Mouse (Mus musculus): ENCODE results near the gene Edem3. TPM values are rescaled to one million over a fixed set of nuclear protein-coding genes. Genes with fewer than 3 reads are reported as not detected.
"Not testable (repeated sequence)": the region's sequence is repeated elsewhere in the genome, so short reads cannot be mapped to it uniquely, and the experiment has no call there.

The Edem3 gene
- polyA plus RNA-seq, 1 experiment from 2014 or later: 21.7 TPM

DNA sequence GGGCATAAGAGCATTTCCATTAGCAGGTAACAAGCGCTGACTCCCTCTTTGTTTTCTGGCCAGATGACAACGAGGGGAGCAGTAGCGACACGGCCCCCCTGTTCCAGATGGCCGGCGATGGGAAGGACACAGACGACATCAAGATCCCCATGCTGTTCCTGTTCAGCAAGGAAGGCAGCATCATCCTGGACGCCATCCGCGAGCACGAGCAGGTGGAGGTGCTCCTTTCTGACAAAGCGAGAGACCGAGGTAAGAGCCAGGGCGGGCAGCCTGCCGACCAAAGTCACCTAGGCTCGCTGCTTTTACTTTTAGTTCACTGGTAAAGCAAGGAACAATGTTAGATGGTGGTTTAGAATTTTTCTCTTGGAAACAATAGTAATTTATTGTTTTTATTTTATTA, 56.3 kb downstream of the Edem3 start:
- Histone ChIP-seq H3K4me1 (ENCODE audit: control insufficient read depth, insufficient read depth, low read length) (no peaks in the 10 kb centered on the region), H3K9ac (ENCODE audit: low read depth, low read length) (no peak overlapping the region), H3K36me3 (ENCODE audit: control insufficient read depth, insufficient read depth, low read length) (peaks cover 27% of the 10 kb centered on the region; the same call in 1 of the 2 replicates), H3K4me3 (ENCODE audit: low read length) (no peak overlapping the region), H3K27ac (ENCODE audit: low read depth, low read length) (no peak overlapping the region), H3K4me2 (replicated peaks; ENCODE audit: low read depth, low read length) (no peak overlapping the region), H3K9me3 (ENCODE audit: control insufficient read depth, low read length) (no peaks in the 10 kb centered on the region), H3K27me3 (ENCODE audit: control insufficient read depth, insufficient read depth, low read length) (no peaks in the 10 kb centered on the region)
- ATAC-seq (ENCODE audit: low FRiP score, low TSS enrichment): no peak
- WGBS: 92% methylated on average over 16 of the region's 16 CpGs

- H3K9ac ChIP-seq (ENCODE audit: low read depth, low read length): no peak overlapping the region
- no peaks in the 10 kb centered on the region for H3K4me1 ChIP-seq (ENCODE audit: control insufficient read depth, insufficient read depth, low read length)
- H3K27me3 ChIP-seq (ENCODE audit: control insufficient read depth, insufficient read depth, low read length): no peaks in the 10 kb centered on the region
- no peaks in the 10 kb centered on the region for H3K9me3 ChIP-seq (ENCODE audit: control insufficient read depth, low read length)
- H3K4me2 ChIP-seq (replicated peaks; ENCODE audit: low read depth, low read length): no peak overlapping the region
- H3K27ac ChIP-seq (ENCODE audit: low read depth, low read length): no peak overlapping the region
- no peak overlapping the region for H3K4me3 ChIP-seq (ENCODE audit: low read length)
- ATAC-seq (ENCODE audit: low FRiP score, low TSS enrichment): no peak
- peaks cover 24% of the 10 kb centered on the region for H3K36me3 ChIP-seq (ENCODE audit: control insufficient read depth, insufficient read depth, low read length)
- WGBS: 93% methylated on average over 13 of the region's 13 CpGs
Observed at GRCm38 (mm10) chr1:151812004-151812712, 57.0 kb downstream of the Edem3 start.

GRCm38 (mm10) chr1:151816051-151816450, 60.9 kb downstream of the Edem3 start:
- H3K9me3 ChIP-seq (ENCODE audit: control insufficient read depth, low read length): no peaks in the 10 kb centered on the region
- no peak overlapping the region for H3K4me3 ChIP-seq (ENCODE audit: low read length)
- no peak for ATAC-seq (ENCODE audit: low FRiP score, low TSS enrichment)
- no peak overlapping the region for H3K9ac ChIP-seq (ENCODE audit: low read depth, low read length)
- no peak overlapping the region for H3K4me2 ChIP-seq (replicated peaks; ENCODE audit: low read depth, low read length)
- H3K27ac ChIP-seq (ENCODE audit: low read depth, low read length): no peak overlapping the region
- no peaks in the 10 kb centered on the region for H3K27me3 ChIP-seq (ENCODE audit: control insufficient read depth, insufficient read depth, low read length)
- WGBS: 92% methylated on average over 3 of the region's 3 CpGs
- peaks cover 30% of the 10 kb centered on the region for H3K36me3 ChIP-seq (ENCODE audit: control insufficient read depth, insufficient read depth, low read length)
- H3K4me1 ChIP-seq (ENCODE audit: control insufficient read depth, insufficient read depth, low read length): no peaks in the 10 kb centered on the region

- H3K4me2 ChIP-seq (replicated peaks; ENCODE audit: low read depth, low read length): no peak overlapping the region
- no peaks in the 10 kb centered on the region for H3K9me3 ChIP-seq (ENCODE audit: control insufficient read depth, low read length)
- H3K4me1 ChIP-seq (ENCODE audit: control insufficient read depth, insufficient read depth, low read length): no peaks in the 10 kb centered on the region
- 87% methylated on average over 7 of the region's 7 CpGs for WGBS
- ATAC-seq (ENCODE audit: low FRiP score, low TSS enrichment): no peak
- H3K27ac ChIP-seq (ENCODE audit: low read depth, low read length): no peak overlapping the region
- no peaks in the 10 kb centered on the region for H3K27me3 ChIP-seq (ENCODE audit: control insufficient read depth, insufficient read depth, low read length)
- H3K36me3 ChIP-seq (ENCODE audit: control insufficient read depth, insufficient read depth, low read length): peaks cover 23% of the 10 kb centered on the region
- no peak overlapping the region for H3K9ac ChIP-seq (ENCODE audit: low read depth, low read length)
- H3K4me3 ChIP-seq (ENCODE audit: low read length): no peak overlapping the region
Observed at GRCm38 (mm10) chr1:151819190-151819589, 64.0 kb downstream of the Edem3 start.

GRCm38 (mm10) chr1:151820457-151820856, 65.3 kb downstream of the Edem3 start:
- peaks cover 19% of the 10 kb centered on the region for H3K36me3 ChIP-seq (ENCODE audit: control insufficient read depth, insufficient read depth, low read length)
- no peak overlapping the region for H3K27ac ChIP-seq (ENCODE audit: low read depth, low read length)
- WGBS: 40% methylated on average over 5 of the region's 5 CpGs
- no peaks in the 10 kb centered on the region for H3K4me1 ChIP-seq (ENCODE audit: control insufficient read depth, insufficient read depth, low read length)
- H3K9me3 ChIP-seq (ENCODE audit: control insufficient read depth, low read length): no peaks in the 10 kb centered on the region
- no peak overlapping the region for H3K9ac ChIP-seq (ENCODE audit: low read depth, low read length)
- no peak overlapping the region for H3K4me3 ChIP-seq (ENCODE audit: low read length)
- H3K27me3 ChIP-seq (ENCODE audit: control insufficient read depth, insufficient read depth, low read length): no peaks in the 10 kb centered on the region
- no peak for ATAC-seq (ENCODE audit: low FRiP score, low TSS enrichment)
- no peak overlapping the region for H3K4me2 ChIP-seq (replicated peaks; ENCODE audit: low read depth, low read length)

DNA sequence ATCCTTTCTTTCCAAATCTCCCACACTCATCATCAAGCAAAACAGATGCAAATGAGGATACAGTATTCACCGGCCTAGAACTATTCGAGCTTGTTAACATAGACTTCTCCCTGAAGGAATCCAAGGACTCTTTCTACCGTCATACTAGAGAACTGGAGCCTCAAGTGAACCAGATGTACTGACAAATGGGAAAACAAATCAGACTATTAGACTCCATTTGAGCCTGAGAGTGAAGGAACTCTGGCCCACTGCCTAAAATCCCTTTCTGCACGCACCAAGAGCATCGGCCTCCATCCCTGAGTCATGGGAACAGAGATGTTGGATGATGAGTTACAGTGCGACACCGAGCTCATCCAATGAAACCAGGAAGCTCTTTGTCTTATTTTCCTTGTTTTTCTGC, 69.9 kb downstream of the Edem3 start:
- 77% methylated on average over 7 of the region's 7 CpGs for WGBS
- Histone ChIP-seq H3K9ac (ENCODE audit: low read depth, low read length) (no peak overlapping the region), H3K4me3 (ENCODE audit: low read length) (no peak overlapping the region), H3K4me1 (ENCODE audit: control insufficient read depth, insufficient read depth, low read length) (no peaks in the 10 kb centered on the region), H3K36me3 (ENCODE audit: control insufficient read depth, insufficient read depth, low read length) (no peaks in the 10 kb centered on the region), H3K4me2 (replicated peaks; ENCODE audit: low read depth, low read length) (no peak overlapping the region), H3K9me3 (ENCODE audit: control insufficient read depth, low read length) (no peaks in the 10 kb centered on the region; the same call in 1 of the 2 replicates), H3K27me3 (ENCODE audit: control insufficient read depth, insufficient read depth, low read length) (no peaks in the 10 kb centered on the region), H3K27ac (ENCODE audit: low read depth, low read length) (no peak overlapping the region)
- ATAC-seq (ENCODE audit: low FRiP score, low TSS enrichment): no peak

DNA sequence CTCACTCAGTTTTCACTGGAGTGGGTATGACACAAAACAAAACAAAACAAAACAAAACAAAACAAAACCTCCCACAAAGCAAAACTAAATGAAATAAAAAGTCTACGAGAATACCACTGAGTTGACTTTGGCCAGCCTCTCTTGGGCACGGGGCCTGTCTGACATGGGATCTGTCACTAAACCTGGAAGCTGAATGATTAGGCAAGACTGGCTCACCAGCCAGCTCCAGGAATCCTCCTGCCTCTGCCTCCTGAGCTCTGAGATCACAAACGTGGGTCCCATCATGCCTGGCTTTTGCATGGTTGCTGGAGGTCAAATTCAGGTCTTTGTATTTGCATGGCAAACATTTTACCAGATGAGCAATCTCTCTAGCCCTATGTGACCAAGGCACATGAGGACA, 76.6 kb downstream of the Edem3 start:
- Histone ChIP-seq H3K4me3 (ENCODE audit: low read length) (no peak overlapping the region), H3K9ac (ENCODE audit: low read depth, low read length) (no peak overlapping the region), H3K27ac (ENCODE audit: low read depth, low read length) (no peak overlapping the region), H3K9me3 (ENCODE audit: control insufficient read depth, low read length) (peaks cover 5% of the 10 kb centered on the region; the same call in 1 of the 2 replicates), H3K4me2 (replicated peaks; ENCODE audit: low read depth, low read length) (no peak overlapping the region), H3K27me3 (ENCODE audit: control insufficient read depth, insufficient read depth, low read length) (no peaks in the 10 kb centered on the region), H3K4me1 (ENCODE audit: control insufficient read depth, insufficient read depth, low read length) (no peaks in the 10 kb centered on the region), H3K36me3 (ENCODE audit: control insufficient read depth, insufficient read depth, low read length) (no peaks in the 10 kb centered on the region)
- 83% methylated on average over 3 of the region's 3 CpGs for WGBS
- ATAC-seq (ENCODE audit: low FRiP score, low TSS enrichment): no peak

- Histone ChIP-seq H3K27me3 (ENCODE audit: control insufficient read depth, insufficient read depth, low read length) (no peaks in the 10 kb centered on the region), H3K4me2 (replicated peaks; ENCODE audit: low read depth, low read length) (no peak overlapping the region), H3K36me3 (ENCODE audit: control insufficient read depth, insufficient read depth, low read length) (no peaks in the 10 kb centered on the region), H3K4me3 (ENCODE audit: low read length) (no peak overlapping the region), H3K4me1 (ENCODE audit: control insufficient read depth, insufficient read depth, low read length) (no peaks in the 10 kb centered on the region), H3K9ac (ENCODE audit: low read depth, low read length) (no peak overlapping the region), H3K27ac (ENCODE audit: low read depth, low read length) (no peak overlapping the region), H3K9me3 (ENCODE audit: control insufficient read depth, low read length) (peaks cover 5% of the 10 kb centered on the region; the same call in 1 of the 2 replicates)
- no peak for ATAC-seq (ENCODE audit: low FRiP score, low TSS enrichment)
- WGBS: 87% methylated on average over 4 of the region's 4 CpGs
Observed at GRCm38 (mm10) chr1:151835261-151835660, 80.1 kb downstream of the Edem3 start.

GRCm38 (mm10) chr1:151840345-151840744, 85.2 kb downstream of the Edem3 start:
- H3K27ac ChIP-seq (ENCODE audit: low read depth, low read length); H3K4me1 ChIP-seq (ENCODE audit: control insufficient read depth, insufficient read depth, low read length); H3K9me3 ChIP-seq (ENCODE audit: control insufficient read depth, low read length); H3K27me3 ChIP-seq (ENCODE audit: control insufficient read depth, insufficient read depth, low read length); H3K36me3 ChIP-seq (ENCODE audit: control insufficient read depth, insufficient read depth, low read length); ATAC-seq (ENCODE audit: low FRiP score, low TSS enrichment); H3K4me2 ChIP-seq (replicated peaks; ENCODE audit: low read depth, low read length); H3K4me3 ChIP-seq (ENCODE audit: low read length); H3K9ac ChIP-seq (ENCODE audit: low read depth, low read length): not testable (repeated sequence)
- 100% methylated on average over 1 of the region's 1 CpGs for WGBS

All from kidney, embryonic 14.5 days (tissue).